Mouse (Mus musculus): ENCODE results near the gene Olfr693. TPM values are rescaled to one million over a fixed set of nuclear protein-coding genes. Genes with fewer than 3 reads are reported as not detected.

The Olfr693 gene
- polyA plus RNA-seq, 1 experiment, result not detected

GRCm38 (mm10) chr7:106645261-106645660, 35.1 kb downstream of the Olfr693 start:
- no peak for TF ChIP-seq CEBPB (IDR thresholded peaks at IDR 0.05; ENCODE audit: low read depth)
- no peak for TF ChIP-seq MYOG (IDR thresholded peaks at IDR 0.05; ENCODE audit: control insufficient read depth, extremely low read depth, insufficient read length)
- no peak for TF ChIP-seq MYOD1 (IDR thresholded peaks at IDR 0.05; ENCODE audit: control insufficient read depth, insufficient read length, low read depth)
- no peak for TF ChIP-seq CTCF (IDR thresholded peaks at IDR 0.05; ENCODE audit: control insufficient read depth, insufficient read depth, insufficient read length)
- no peak for TF ChIP-seq USF1 (IDR thresholded peaks at IDR 0.05; ENCODE audit: low read depth)
- TF ChIP-seq FOSL1 (IDR thresholded peaks at IDR 0.05; ENCODE audit: insufficient read depth, low read length, poor library complexity, severe bottlenecking), result no peak
- no peak for TF ChIP-seq MAX (IDR thresholded peaks at IDR 0.05)
- H3K79me3 ChIP-seq (ENCODE audit: low read depth), result no peaks in the 10 kb centered on the region
- no peak overlapping the region for H3K4me3 ChIP-seq (ENCODE audit: insufficient read depth, poor library complexity, severe bottlenecking)
- no peaks in the 10 kb centered on the region for H3K79me2 ChIP-seq (ENCODE audit: control insufficient read depth, insufficient read depth)
- no peaks in the 10 kb centered on the region for H3K27me3 ChIP-seq (ENCODE audit: control insufficient read depth, insufficient read depth, insufficient read length)
- no peaks in the 10 kb centered on the region for H3K36me3 ChIP-seq (ENCODE audit: control insufficient read depth, insufficient read depth)
- H3ac ChIP-seq (ENCODE audit: control insufficient read depth, insufficient read length, low read depth), result no peak overlapping the region

- H3K27me3 ChIP-seq (ENCODE audit: control insufficient read depth, insufficient read depth, insufficient read length), result no peaks in the 10 kb centered on the region
- no peaks in the 10 kb centered on the region for H3K79me2 ChIP-seq (ENCODE audit: control insufficient read depth, insufficient read depth)
- TF ChIP-seq CEBPB (IDR thresholded peaks at IDR 0.05; ENCODE audit: low read depth) (no peak), MYOG (IDR thresholded peaks at IDR 0.05; ENCODE audit: control insufficient read depth, extremely low read depth, insufficient read length) (no peak)
- no peak overlapping the region for H3K4me3 ChIP-seq (ENCODE audit: insufficient read depth, poor library complexity, severe bottlenecking)
- no peaks in the 10 kb centered on the region for H3K79me3 ChIP-seq (ENCODE audit: low read depth)
- H3ac ChIP-seq (ENCODE audit: control insufficient read depth, insufficient read length, low read depth), result no peak overlapping the region
- no peaks in the 10 kb centered on the region for H3K36me3 ChIP-seq (ENCODE audit: control insufficient read depth, insufficient read depth)
These were observed 36.0 kb downstream of the Olfr693 start for GRCm38 (mm10) chr7:106644222-106644870.

- H3K27me3 ChIP-seq (ENCODE audit: control insufficient read depth, insufficient read depth, insufficient read length), result no peaks in the 10 kb centered on the region
- no peaks in the 10 kb centered on the region for H3K36me3 ChIP-seq (ENCODE audit: control insufficient read depth, insufficient read depth)
- H3ac ChIP-seq (ENCODE audit: control insufficient read depth, insufficient read length, low read depth), result no peak overlapping the region
- no peaks in the 10 kb centered on the region for H3K79me2 ChIP-seq (ENCODE audit: control insufficient read depth, insufficient read depth)
- no peak overlapping the region for H3K4me3 ChIP-seq (ENCODE audit: insufficient read depth, poor library complexity, severe bottlenecking)
- TF ChIP-seq CTCF (IDR thresholded peaks at IDR 0.05; ENCODE audit: control insufficient read depth, insufficient read depth, insufficient read length) (no peak), USF1 (IDR thresholded peaks at IDR 0.05; ENCODE audit: low read depth) (no peak), CEBPB (IDR thresholded peaks at IDR 0.05; ENCODE audit: low read depth) (no peak), MAX (IDR thresholded peaks at IDR 0.05) (no peak), MYOG (IDR thresholded peaks at IDR 0.05; ENCODE audit: control insufficient read depth, extremely low read depth, insufficient read length) (no peak), MYOD1 (IDR thresholded peaks at IDR 0.05; ENCODE audit: control insufficient read depth, insufficient read length, low read depth) (no peak), FOSL1 (IDR thresholded peaks at IDR 0.05; ENCODE audit: insufficient read depth, low read length, poor library complexity, severe bottlenecking) (no peak)
- H3K79me3 ChIP-seq (ENCODE audit: low read depth), result no peaks in the 10 kb centered on the region
These were observed 39.5 kb downstream of the Olfr693 start for GRCm38 (mm10) chr7:106640839-106641238.

GRCm38 (mm10) chr7:106635560-106635959, 44.8 kb downstream of the Olfr693 start:
- Histone ChIP-seq H3ac (ENCODE audit: control insufficient read depth, insufficient read length, low read depth) (no peak overlapping the region), H3K79me2 (ENCODE audit: control insufficient read depth, insufficient read depth) (no peaks in the 10 kb centered on the region), H3K4me3 (ENCODE audit: insufficient read depth, poor library complexity, severe bottlenecking) (no peak overlapping the region), H3K27me3 (ENCODE audit: control insufficient read depth, insufficient read depth, insufficient read length) (no peaks in the 10 kb centered on the region), H3K79me3 (ENCODE audit: low read depth) (no peaks in the 10 kb centered on the region), H3K36me3 (ENCODE audit: control insufficient read depth, insufficient read depth) (no peaks in the 10 kb centered on the region)
- no peak for TF ChIP-seq CEBPB (IDR thresholded peaks at IDR 0.05; ENCODE audit: low read depth)
- no peak for TF ChIP-seq CTCF (IDR thresholded peaks at IDR 0.05; ENCODE audit: control insufficient read depth, insufficient read depth, insufficient read length)
- no peak for TF ChIP-seq MYOG (IDR thresholded peaks at IDR 0.05; ENCODE audit: control insufficient read depth, extremely low read depth, insufficient read length)
- no peak for TF ChIP-seq MYOD1 (IDR thresholded peaks at IDR 0.05; ENCODE audit: control insufficient read depth, insufficient read length, low read depth)
- TF ChIP-seq USF1 (IDR thresholded peaks at IDR 0.05; ENCODE audit: low read depth), result no peak

Other genes with a start within 250 kb of the Olfr693 start
- not detected for gene Olfr694, start 11.2 kb upstream of the Olfr693 start, polyA plus RNA-seq (2012; fragmentation: generic; extraction: Trizol)
- gene Olfr695, start 35.8 kb upstream of the Olfr693 start, polyA plus RNA-seq (2012; fragmentation: generic; extraction: Trizol), result not detected
- gene Olfr697, start 61.9 kb upstream of the Olfr693 start, polyA plus RNA-seq (2012; fragmentation: generic; extraction: Trizol), result not detected
- not detected for gene Olfr698, start 74.8 kb upstream of the Olfr693 start, polyA plus RNA-seq (2012; fragmentation: generic; extraction: Trizol)
- gene Olfr699, start 112.6 kb upstream of the Olfr693 start, polyA plus RNA-seq (2012; fragmentation: generic; extraction: Trizol), result not detected
- not detected for gene Olfr700, start 128.2 kb upstream of the Olfr693 start, polyA plus RNA-seq (2012; fragmentation: generic; extraction: Trizol)
- gene Olfr701, start 133.5 kb upstream of the Olfr693 start, polyA plus RNA-seq (2012; fragmentation: generic; extraction: Trizol), result not detected
- gene Olfr702, start 153.3 kb upstream of the Olfr693 start, polyA plus RNA-seq (2012; fragmentation: generic; extraction: Trizol), result not detected
- gene Olfr703, start 162.8 kb upstream of the Olfr693 start, polyA plus RNA-seq (2012; fragmentation: generic; extraction: Trizol), result not detected
- gene Olfr704, start 182.6 kb upstream of the Olfr693 start, polyA plus RNA-seq (2012; fragmentation: generic; extraction: Trizol), result not detected
- gene Olfr705, start 196.3 kb upstream of the Olfr693 start, polyA plus RNA-seq (2012; fragmentation: generic; extraction: Trizol), result not detected
- not detected for gene Olfr706, start 207.6 kb upstream of the Olfr693 start, polyA plus RNA-seq (2012; fragmentation: generic; extraction: Trizol)
- not detected for gene Olfr707, start 220.7 kb upstream of the Olfr693 start, polyA plus RNA-seq (2012; fragmentation: generic; extraction: Trizol)
- not detected for gene Olfr1532-ps1, start 227.4 kb upstream of the Olfr693 start, polyA plus RNA-seq (2012; fragmentation: generic; extraction: Trizol)

All from C2C12 (cell line).